Mouse (Mus musculus) heart, adult 8-10 months (tissue): Measurements from ENCODE around the gene Nbas. TPM values are rescaled to one million over a fixed set of nuclear protein-coding genes. Genes with fewer than 3 reads are reported as not detected.

Experiments
- DNase-seq: peaks from one replicate; pipeline ENCODE4 v3.0.0; 2022; ENCODE audit warnings: low spot score
- total RNA-seq, 4 experiments: library from RNA; stranded (reverse); gene quantifications; 2 replicates each; pipeline ENCODE4 v1.2.4; 2022

The Nbas gene
- total RNA-seq, 4 experiments from 2014 or later: 29.7 to 34.6 (median 32.7) TPM

DNA sequence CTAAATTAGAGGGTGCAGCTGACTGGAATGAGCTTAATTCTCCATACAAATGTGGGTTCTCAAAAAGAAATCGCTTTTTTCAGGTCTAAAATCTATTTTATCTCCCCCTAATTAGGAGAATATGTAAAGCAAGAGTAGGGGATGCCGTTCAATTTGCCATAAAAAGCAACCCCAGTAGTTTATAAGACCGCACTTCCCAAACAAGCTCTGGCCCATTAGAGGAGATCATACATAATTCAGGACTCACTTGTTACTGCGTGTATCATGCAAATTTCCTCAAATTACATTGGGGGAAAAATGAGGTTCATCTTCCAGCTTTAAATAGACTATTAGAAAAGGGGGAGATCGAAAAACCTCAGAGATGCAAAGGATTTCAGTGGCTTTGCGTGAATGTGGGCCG lies 346.7 kb downstream of the Nbas start:
- DNase-seq: no peak

DNA sequence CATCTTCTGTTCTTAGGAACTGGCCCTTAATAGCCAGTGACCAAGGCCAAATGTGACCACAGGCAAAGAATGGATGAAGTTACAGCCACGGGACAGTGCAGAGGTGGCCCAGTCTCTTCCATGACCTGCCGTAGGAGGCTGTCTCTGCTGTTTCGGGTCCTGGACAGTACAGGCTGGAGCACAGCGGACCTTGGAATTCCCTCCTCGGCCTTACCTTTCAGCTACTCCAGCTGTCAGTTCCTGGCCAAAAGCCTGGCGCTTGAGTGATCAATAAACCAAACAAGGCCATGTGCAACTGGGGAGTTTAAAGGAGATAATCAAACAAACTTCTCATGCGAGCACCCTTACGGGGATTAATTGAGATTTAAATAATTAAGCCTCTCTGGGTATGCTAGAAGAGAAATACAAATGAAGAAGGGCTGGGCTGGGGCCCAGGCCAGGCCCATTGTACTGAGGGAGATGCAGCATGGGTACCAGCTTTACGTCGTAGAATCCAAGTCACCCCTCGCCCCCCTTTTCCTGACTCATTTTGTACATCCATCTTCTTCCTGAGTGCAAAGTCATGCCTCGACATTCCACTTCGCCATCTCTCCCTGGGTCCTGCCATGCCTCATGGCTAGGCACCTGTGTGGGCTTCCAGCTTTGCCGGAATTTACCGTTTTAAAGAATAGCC lies 353.4 kb downstream of the Nbas start:
- DNase-seq: no peak

DNA sequence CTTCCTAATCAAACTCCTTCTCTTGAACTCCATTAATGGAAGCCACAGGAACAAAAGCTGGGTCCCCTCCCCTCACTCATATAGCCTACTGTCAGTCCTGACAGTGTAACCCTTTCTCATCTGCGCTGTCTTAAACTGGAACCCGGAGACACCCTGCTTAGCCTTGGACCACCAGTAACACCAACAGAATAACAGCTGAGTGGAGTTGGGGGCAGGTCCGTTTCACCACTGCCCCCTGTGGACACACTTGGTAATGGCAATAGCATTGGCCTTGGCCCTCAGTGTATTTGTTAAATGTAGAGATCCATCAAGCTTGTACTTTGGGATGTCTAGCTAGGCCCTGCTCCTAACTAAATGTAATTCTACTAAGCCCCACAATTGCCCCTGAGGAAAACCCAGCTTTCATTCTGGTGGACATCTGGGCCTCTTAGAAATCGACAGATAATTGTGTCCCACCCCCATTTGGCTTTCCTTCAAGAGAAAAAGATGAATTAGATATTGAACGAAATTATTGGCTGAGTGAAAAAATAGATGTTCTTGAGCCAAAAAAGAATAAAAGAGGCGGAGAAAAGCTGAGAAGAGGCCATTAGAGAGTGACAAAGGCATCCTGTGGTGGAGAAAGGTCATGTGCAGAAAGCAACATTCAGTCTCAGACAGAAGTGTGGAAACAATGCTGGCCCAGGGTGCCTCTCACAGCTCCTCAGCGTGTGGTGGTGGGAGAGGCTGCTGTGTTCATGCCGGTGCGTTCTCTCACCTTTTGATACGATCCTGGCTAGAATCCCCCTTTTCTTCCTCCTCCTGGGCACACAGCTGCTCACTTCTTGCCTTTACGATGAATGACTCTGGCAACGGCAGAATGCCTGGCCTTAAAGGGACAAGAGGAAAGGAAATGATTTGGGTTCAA lies 358.1 kb downstream of the Nbas start:
- no peak for DNase-seq

Other genes with a start within 250 kb of the Nbas start
- gene Ddx1, start 19.9 kb upstream of the Nbas start, total RNA-seq: 10 to 100 TPM; 70.8 to 87.7 (median 81.1) TPM